Mouse (Mus musculus) E14TG2a.4 (cell line): ENCODE data around the gene Stac.

Source experiments
- H3K27me3 ChIP-seq: 2 replicates; pipeline ENCODE4 v1.6.1; 2014; ENCODE audit warnings: low read length, control low read depth; ENCODE audit not compliant: insufficient read depth
- H3K36me3 ChIP-seq: 2 replicates; pipeline ENCODE4 v1.6.1; 2014; ENCODE audit warnings: low read length, control low read depth; ENCODE audit not compliant: insufficient read depth
- H3K4me1 ChIP-seq: replicated peaks from 2 replicates; pipeline ENCODE4 v1.6.1; 2014; ENCODE audit warnings: low read depth, low read length, control low read depth
- H3K4me3 ChIP-seq: replicated peaks from 2 replicates; pipeline ENCODE4 v1.5.1; 2014; ENCODE audit warnings: mild to moderate bottlenecking, low read length
- H3K9me3 ChIP-seq: 2 replicates; pipeline ENCODE4 v1.6.1; 2014; ENCODE audit warnings: low read length, control low read depth
- CTCF ChIP-seq: conservative IDR thresholded peaks from 2 replicates; pipeline ENCODE4 v1.5.1; 2014; ENCODE audit warnings: low read length
- NANOG ChIP-seq: IDR thresholded peaks from 2 replicates; pipeline ENCODE4 v1.6.1; 2014; ENCODE audit warnings: borderline replicate concordance, low read length, mixed read lengths
- POU5F1 ChIP-seq: IDR thresholded peaks from 2 replicates; pipeline ENCODE4 v1.6.1; 2014; ENCODE audit warnings: low read length, borderline replicate concordance

Gene Stac

GRCm38 (mm10) chr9:111643369-111643768 lies 46.8 kb downstream of the Stac start:
- peaks cover 14% of the 10 kb centered on the region; the same call in 1 of the 2 replicates for H3K9me3 ChIP-seq
- TF ChIP-seq POU5F1 (no peak), NANOG (no peak), CTCF (no peak)
- H3K27me3 ChIP-seq, result no peaks in the 10 kb centered on the region
- H3K36me3 ChIP-seq, result no peaks in the 10 kb centered on the region
- no peaks in the 10 kb centered on the region for H3K4me1 ChIP-seq
- no peak overlapping the region for H3K4me3 ChIP-seq

- Histone ChIP-seq H3K4me3 (no peak overlapping the region), H3K27me3 (no peaks in the 10 kb centered on the region), H3K36me3 (no peaks in the 10 kb centered on the region), H3K9me3 (peaks cover 10% of the 10 kb centered on the region; the same call in 1 of the 2 replicates), H3K4me1 (peaks cover 8% of the 10 kb centered on the region)
- TF ChIP-seq NANOG (no peak), CTCF (no peak)
These were observed 52.5 kb downstream of the Stac start for GRCm38 (mm10) chr9:111637641-111638040.

GRCm38 (mm10) chr9:111632833-111633232 lies 57.3 kb downstream of the Stac start:
- Histone ChIP-seq H3K27me3 (no peaks in the 10 kb centered on the region), H3K9me3 (no peaks in the 10 kb centered on the region), H3K4me3 (no peak overlapping the region), H3K4me1 (peaks cover 8% of the 10 kb centered on the region), H3K36me3 (no peaks in the 10 kb centered on the region)
- TF ChIP-seq CTCF (no peak), NANOG (0 out of 2 replicates have a peak, but pooled peaks have one; percentile 40), POU5F1 (no peak)

- H3K36me3 ChIP-seq, result no peaks in the 10 kb centered on the region
- no peaks in the 10 kb centered on the region for H3K4me1 ChIP-seq
- H3K27me3 ChIP-seq, result no peaks in the 10 kb centered on the region
- TF ChIP-seq NANOG, result no peak
- TF ChIP-seq CTCF, result no peak
- TF ChIP-seq POU5F1, result no peak
- no peaks in the 10 kb centered on the region for H3K9me3 ChIP-seq
- no peak overlapping the region for H3K4me3 ChIP-seq
These were observed 69.0 kb downstream of the Stac start for GRCm38 (mm10) chr9:111621191-111621590.

- H3K9me3 ChIP-seq, result no peaks in the 10 kb centered on the region
- H3K4me1 ChIP-seq, result no peaks in the 10 kb centered on the region
- H3K27me3 ChIP-seq, result peaks cover 3% of the 10 kb centered on the region
- TF ChIP-seq NANOG (no peak), POU5F1 (no peak), CTCF (no peak)
- no peaks in the 10 kb centered on the region for H3K36me3 ChIP-seq
- no peak overlapping the region for H3K4me3 ChIP-seq
These were observed 78.8 kb downstream of the Stac start for GRCm38 (mm10) chr9:111611341-111611740.

GRCm38 (mm10) chr9:111608762-111609161 lies 81.4 kb downstream of the Stac start:
- no peak overlapping the region for H3K4me3 ChIP-seq

GRCm38 (mm10) chr9:111606603-111607002 lies 83.5 kb downstream of the Stac start:
- no peaks in the 10 kb centered on the region for H3K36me3 ChIP-seq
- TF ChIP-seq CTCF, result no peak
- TF ChIP-seq NANOG, result no peak
- no peak for TF ChIP-seq POU5F1
- H3K27me3 ChIP-seq, result peaks cover 5% of the 10 kb centered on the region
- no peaks in the 10 kb centered on the region for H3K9me3 ChIP-seq
- H3K4me1 ChIP-seq, result no peaks in the 10 kb centered on the region
- no peak overlapping the region for H3K4me3 ChIP-seq

More at GRCm38 (mm10) chr9:111608762-111609161, 81.4 kb downstream of the Stac start:
- peaks cover 5% of the 10 kb centered on the region for H3K27me3 ChIP-seq
- no peaks in the 10 kb centered on the region for H3K36me3 ChIP-seq
- H3K4me1 ChIP-seq, result no peaks in the 10 kb centered on the region
- no peaks in the 10 kb centered on the region for H3K9me3 ChIP-seq
- TF ChIP-seq NANOG (no peak), POU5F1 (no peak)

GRCm38 (mm10) chr9:111587527-111587926 lies 102.6 kb downstream of the Stac start:
- H3K4me1 ChIP-seq, result no peaks in the 10 kb centered on the region
- H3K9me3 ChIP-seq, result no peaks in the 10 kb centered on the region
- TF ChIP-seq NANOG (no peak), POU5F1 (no peak), CTCF (no peak)
- H3K36me3 ChIP-seq, result no peaks in the 10 kb centered on the region
- peaks cover 4% of the 10 kb centered on the region; the same call in 1 of the 2 replicates for H3K27me3 ChIP-seq
- H3K4me3 ChIP-seq, result no peak overlapping the region

GRCm38 (mm10) chr9:111578784-111579183 lies 111.4 kb downstream of the Stac start:
- Histone ChIP-seq H3K27me3 (no peaks in the 10 kb centered on the region), H3K36me3 (no peaks in the 10 kb centered on the region), H3K9me3 (no peaks in the 10 kb centered on the region), H3K4me1 (peaks cover 62% of the 10 kb centered on the region), H3K4me3 (no peak overlapping the region)
- TF ChIP-seq NANOG, result no peak
- no peak for TF ChIP-seq POU5F1
- no peak for TF ChIP-seq CTCF
